Mouse (Mus musculus): ENCODE data around the gene Acsl3. TPM values are rescaled to one million over a fixed set of nuclear protein-coding genes. Genes with fewer than 3 reads are reported as not detected.
A peak's percentile ranks its signal among the peaks of the same experiment; 100 is the strongest.

Acsl3 gene
- polyA plus RNA-seq, 1 experiment: 45.8 TPM

DNA sequence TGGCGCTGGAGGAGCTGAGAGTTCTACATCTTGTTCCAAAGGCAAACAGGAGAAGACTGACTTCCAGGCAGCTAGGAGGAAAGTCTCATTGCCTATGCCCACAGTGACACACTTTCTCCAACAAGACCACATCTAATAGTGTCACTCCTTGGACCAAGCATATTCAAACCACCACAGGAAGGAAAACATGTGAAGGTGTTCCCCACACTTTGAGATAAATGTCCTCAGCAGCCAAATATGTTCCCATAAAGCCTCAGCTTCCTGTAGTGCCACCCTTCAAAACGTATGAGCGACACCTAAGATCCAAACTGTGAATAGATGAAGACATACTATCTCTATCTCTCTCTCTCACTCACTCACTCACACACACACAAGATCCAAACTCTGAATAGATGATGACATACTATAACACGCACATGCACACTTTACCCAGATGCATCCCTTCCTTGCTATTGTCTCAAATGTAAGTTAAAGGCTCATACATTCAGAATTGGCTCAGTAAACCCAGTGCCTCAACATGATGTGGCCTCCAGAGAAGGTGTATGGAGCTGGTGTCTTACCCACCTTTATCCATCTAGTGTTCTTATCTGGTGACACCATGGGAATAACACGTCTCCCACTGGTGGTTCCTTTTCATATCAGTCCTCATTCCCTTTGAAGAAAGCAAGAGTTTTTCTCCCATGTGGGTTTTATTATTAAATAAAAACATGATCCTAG, 53.1 kb downstream of the Acsl3 start:
- no peak for TF ChIP-seq CTCF (IDR thresholded peaks at IDR 0.05; ENCODE audit: borderline replicate concordance, extremely low read depth, insufficient read depth, insufficient read length)
- no peak for TF ChIP-seq POLR2A (IDR thresholded peaks at IDR 0.05; ENCODE audit: borderline replicate concordance, extremely low read depth, insufficient read depth, insufficient read length, poor library complexity, severe bottlenecking)

DNA sequence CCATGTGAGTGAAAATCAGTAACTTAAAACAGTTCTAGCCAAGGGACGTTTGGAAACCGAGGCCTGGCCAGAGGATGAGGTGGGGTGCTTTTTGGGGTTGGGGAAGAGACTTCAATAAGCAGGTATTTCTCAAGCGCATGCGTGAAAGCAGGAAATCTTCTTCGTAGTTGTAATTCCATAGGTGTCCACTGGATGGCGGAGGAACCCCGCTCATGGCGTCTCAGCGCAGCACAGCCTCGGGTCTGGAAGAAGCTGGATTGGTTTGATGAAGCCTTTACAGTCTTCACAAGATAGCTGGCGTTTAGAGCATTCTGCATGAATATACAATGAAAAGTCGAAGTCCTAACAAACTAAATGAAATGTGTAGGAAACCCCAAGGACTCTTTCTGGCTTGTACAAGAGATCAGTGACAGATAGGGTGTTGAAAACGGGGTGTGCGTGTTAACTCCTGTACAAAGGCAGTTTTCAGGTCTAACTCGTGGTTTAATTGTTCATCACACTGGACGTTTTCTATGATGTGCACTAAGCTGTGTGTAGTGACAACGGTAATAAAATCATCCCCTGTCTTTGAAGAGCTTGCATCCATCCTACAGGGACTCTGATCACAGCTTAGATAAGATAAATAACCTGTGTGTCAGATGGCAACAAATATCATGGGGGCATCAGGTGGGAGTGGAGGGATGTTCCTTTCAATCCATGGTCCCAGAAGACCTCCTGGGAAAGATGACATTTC, 67.0 kb downstream of the Acsl3 start:
- TF ChIP-seq CTCF (IDR thresholded peaks at IDR 0.05; ENCODE audit: borderline replicate concordance, extremely low read depth, insufficient read depth, insufficient read length) (peak; percentile 97), POLR2A (IDR thresholded peaks at IDR 0.05; ENCODE audit: borderline replicate concordance, extremely low read depth, insufficient read depth, insufficient read length, poor library complexity, severe bottlenecking) (no peak)
- DNase-seq (ENCODE audit: low read depth): peak; percentile 95

More for the DNA sequence above, 53.1 kb downstream of the Acsl3 start:
- no peak for DNase-seq (ENCODE audit: low read depth)

DNA sequence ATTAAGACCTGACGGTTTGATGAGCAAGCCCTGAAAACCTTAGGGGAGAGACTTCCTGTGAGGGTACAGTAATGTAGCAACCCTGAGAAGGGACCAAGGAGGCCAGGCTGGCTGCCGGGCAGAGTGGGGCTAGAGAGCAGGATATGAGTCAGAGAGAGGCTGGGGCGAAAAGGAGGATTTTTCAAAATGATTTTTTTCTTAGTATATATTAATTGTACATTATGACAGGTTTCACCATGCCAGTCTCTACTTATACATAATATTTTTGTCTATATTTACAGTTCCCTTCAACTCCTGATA, 67.5 kb downstream of the Acsl3 start:
- no peak for DNase-seq (ENCODE audit: low read depth)
- no peak for TF ChIP-seq POLR2A (IDR thresholded peaks at IDR 0.05; ENCODE audit: borderline replicate concordance, extremely low read depth, insufficient read depth, insufficient read length, poor library complexity, severe bottlenecking)
- no peak for TF ChIP-seq CTCF (IDR thresholded peaks at IDR 0.05; ENCODE audit: borderline replicate concordance, extremely low read depth, insufficient read depth, insufficient read length)

DNA sequence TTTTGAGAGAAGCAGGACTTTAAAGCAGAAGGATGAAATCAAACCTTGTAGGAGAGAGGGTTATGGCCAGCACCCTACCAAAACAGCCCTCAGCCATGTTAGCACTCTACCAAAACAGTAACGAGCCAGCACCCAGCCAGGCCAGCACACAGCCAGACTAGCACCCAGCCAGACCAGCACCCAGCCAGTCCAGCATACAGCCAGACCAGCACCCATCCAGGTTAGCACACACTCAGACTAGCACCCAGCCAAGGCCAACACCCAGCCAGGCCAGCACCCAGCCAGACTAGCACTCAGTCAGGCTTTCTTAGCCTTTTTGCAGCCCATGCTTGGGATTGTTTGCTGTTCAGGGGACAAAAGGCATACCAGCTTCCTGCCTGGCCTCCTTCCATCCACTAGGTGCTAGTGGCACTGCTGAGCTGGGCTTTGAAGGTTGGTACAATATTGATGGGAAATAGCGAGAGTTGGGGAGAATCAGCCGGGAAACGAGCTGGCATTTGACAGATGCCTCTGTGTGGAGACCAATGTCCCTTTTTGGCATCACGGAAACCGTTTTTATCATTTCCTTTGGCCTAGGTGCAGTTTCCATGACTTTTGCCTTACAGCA, 68.1 kb downstream of the Acsl3 start:
- TF ChIP-seq POLR2A (IDR thresholded peaks at IDR 0.05; ENCODE audit: borderline replicate concordance, extremely low read depth, insufficient read depth, insufficient read length, poor library complexity, severe bottlenecking) (no peak), CTCF (IDR thresholded peaks at IDR 0.05; ENCODE audit: borderline replicate concordance, extremely low read depth, insufficient read depth, insufficient read length) (peak; percentile 56; the same call in 1 of the 2 replicates)
- DNase-seq (ENCODE audit: low read depth): peak; percentile 72

DNA sequence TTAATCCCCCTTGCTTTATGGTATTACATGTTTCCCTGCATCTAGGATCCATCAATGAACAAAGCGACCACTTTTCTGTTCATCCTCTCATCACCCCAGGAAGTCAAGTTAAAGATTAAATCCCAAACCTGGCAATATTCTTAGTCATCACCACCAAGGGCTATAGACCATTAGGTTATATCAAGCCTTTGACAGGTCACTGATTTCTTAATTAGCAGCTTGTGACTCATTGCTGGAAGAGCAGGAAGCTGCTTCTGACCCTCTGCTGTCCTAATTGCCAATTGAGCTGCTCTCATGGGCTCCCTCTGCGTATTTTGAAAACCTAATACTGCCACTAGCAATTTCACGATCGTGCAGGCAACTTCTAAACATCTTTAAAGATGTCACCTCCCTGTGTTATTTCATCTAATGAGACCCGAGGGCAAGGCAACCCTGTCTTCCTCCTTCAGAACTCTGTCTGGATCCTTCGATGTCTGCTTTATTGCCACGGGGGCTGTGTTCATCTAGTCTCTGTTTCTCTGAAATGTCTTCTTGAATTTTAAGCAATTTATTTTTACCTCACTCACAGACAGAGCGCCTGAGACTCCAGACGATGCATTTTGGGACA, 72.6 kb downstream of the Acsl3 start:
- DNase-seq (ENCODE audit: low read depth): peak; percentile 37
- no peak for TF ChIP-seq POLR2A (IDR thresholded peaks at IDR 0.05; ENCODE audit: borderline replicate concordance, extremely low read depth, insufficient read depth, insufficient read length, poor library complexity, severe bottlenecking)
- no peak for TF ChIP-seq CTCF (IDR thresholded peaks at IDR 0.05; ENCODE audit: borderline replicate concordance, extremely low read depth, insufficient read depth, insufficient read length)

DNA sequence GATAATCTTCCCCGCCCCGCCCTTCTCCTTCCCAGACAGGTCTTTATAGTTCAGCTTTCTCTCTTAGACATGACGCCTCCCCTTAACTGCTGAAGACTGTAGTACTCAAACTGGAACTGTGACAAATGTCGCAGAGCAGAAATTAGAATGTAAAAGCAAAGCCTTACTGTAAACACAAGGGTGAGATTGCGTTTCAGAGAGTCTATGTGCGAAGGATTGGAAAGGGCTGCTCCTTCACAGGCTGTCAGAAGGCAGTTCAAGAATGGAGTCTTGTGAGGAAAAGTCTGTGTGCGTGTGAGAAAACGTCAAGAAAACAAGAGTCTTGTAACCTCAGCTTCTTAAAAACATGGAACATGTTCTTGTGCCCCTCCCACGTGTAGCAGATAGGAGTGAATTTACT, 74.7 kb downstream of the Acsl3 start:
- DNase-seq (ENCODE audit: low read depth): peak; percentile 11
- TF ChIP-seq POLR2A (IDR thresholded peaks at IDR 0.05; ENCODE audit: borderline replicate concordance, extremely low read depth, insufficient read depth, insufficient read length, poor library complexity, severe bottlenecking) (no peak), CTCF (IDR thresholded peaks at IDR 0.05; ENCODE audit: borderline replicate concordance, extremely low read depth, insufficient read depth, insufficient read length) (no peak)

DNA sequence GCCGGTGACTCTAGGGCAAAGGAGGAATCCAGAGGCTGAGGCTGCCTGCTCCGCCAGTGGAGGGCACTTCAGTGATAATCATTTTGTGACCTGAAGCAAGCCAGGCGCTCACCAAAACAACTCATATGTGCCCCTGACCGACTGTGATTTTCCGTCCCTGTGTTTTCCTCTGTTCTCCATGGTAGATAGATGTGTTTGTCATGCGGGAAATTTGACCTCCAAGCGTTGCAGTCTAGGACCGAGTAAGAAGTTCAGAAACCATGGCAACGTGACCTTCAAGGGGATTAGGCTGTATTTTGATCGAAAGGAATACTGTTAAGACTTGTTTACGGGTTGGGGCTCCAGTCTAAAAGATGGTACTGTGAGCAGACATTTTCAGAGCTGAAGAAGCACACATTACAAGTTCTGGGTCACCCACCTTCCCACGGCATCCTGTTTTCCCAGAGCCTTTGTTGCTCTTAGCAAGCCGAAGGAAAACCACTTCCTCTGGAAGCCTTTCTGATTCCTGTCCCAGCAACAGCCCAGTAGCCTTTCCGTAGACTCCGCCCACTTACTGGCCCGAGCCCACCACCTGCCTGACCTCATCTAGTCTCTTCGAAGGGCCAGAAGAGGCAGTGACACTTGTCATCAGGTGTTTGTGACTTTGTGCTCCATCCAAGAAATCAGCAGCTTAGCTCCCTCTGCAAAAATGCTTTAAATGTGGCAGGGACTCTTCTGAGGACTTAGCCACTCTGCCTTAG, 76.8 kb downstream of the Acsl3 start:
- DNase-seq (ENCODE audit: low read depth): peak; percentile 24
- no peak for TF ChIP-seq CTCF (IDR thresholded peaks at IDR 0.05; ENCODE audit: borderline replicate concordance, extremely low read depth, insufficient read depth, insufficient read length)
- TF ChIP-seq POLR2A (IDR thresholded peaks at IDR 0.05; ENCODE audit: borderline replicate concordance, extremely low read depth, insufficient read depth, insufficient read length, poor library complexity, severe bottlenecking): no peak

DNA sequence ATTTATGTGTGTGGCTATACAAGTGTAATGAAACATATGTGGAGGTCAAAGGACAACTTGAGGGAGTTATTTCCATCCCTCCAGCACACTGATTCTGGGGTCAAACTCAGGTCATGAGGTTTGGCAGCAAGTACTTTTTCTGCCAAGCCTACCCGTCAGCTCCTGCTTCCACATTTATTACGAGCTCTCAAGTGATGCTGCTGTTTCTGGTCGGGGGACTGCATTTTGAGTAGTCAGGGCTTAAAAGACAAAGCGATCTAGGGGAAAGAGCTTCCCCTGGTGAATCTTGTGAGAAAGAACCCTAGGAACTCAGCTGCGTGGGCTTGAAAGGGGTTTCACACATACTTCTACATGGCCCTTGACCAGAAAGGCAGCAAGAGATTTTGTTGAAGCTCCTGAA, 80.0 kb downstream of the Acsl3 start:
- no peak for TF ChIP-seq POLR2A (IDR thresholded peaks at IDR 0.05; ENCODE audit: borderline replicate concordance, extremely low read depth, insufficient read depth, insufficient read length, poor library complexity, severe bottlenecking)
- no peak for TF ChIP-seq CTCF (IDR thresholded peaks at IDR 0.05; ENCODE audit: borderline replicate concordance, extremely low read depth, insufficient read depth, insufficient read length)
- no peak for DNase-seq (ENCODE audit: low read depth)

DNA sequence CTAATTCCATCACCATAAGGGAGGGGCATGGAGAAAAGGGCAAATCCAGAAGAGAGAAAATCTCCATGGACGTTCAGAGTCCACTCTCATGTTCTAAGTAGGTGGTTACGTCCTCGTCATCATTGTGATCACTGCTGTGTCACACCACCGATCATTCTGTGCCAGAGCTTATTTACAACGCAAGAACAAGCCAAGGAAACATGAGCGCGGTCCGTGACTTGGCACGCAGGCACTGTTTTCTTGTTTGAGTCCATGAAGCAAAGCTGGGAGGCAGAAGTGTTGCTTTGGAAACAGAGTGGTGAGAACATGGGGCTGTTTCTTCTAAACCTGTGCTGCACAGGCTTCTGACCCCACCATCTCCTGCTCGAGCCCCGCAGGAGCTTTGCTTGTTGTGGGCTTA, 83.1 kb downstream of the Acsl3 start:
- no peak for TF ChIP-seq POLR2A (IDR thresholded peaks at IDR 0.05; ENCODE audit: borderline replicate concordance, extremely low read depth, insufficient read depth, insufficient read length, poor library complexity, severe bottlenecking)
- DNase-seq (ENCODE audit: low read depth): peak; percentile 64

DNA sequence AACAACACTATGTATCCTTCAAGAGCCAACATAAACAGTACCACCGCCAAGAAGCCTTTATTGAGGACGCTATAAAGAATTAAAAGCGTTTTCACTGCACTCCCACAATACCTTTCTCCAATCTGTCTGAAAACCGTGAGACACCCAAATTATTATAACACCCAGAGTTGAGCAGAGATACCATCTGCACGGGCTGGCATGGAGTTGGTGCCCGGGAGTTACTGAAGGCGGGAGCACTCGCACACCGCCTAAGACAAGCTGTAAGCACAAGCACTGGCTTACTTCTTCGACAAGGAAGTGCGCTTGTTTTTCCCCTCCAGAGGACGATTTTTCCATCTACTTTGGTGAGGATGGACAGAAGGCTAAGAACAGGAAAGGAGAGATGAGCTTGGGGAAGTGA, 84.6 kb downstream of the Acsl3 start:
- TF ChIP-seq CTCF (IDR thresholded peaks at IDR 0.05; ENCODE audit: borderline replicate concordance, extremely low read depth, insufficient read depth, insufficient read length) (no peak), POLR2A (IDR thresholded peaks at IDR 0.05; ENCODE audit: borderline replicate concordance, extremely low read depth, insufficient read depth, insufficient read length, poor library complexity, severe bottlenecking) (no peak)
- DNase-seq (ENCODE audit: low read depth): peak; percentile 72

DNA sequence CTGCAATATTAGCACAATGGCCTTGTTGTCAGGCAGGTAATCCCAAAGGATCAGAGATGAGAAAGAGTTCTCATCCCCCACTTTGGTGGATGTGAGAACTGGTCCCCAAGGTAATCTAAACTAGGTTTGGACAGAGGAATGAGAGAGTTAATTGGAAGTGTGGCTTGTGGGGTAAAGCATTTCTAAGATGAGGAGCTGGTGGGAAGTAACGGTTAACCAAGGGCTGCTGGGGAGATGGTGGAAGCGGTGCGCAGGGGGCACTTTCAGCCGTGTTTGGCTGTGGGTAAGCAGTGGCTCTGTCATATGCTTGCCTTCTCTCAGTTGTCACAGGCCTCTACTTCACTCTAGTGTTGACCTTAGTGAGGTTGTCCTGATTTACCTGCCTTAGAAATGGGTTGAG, 85.7 kb downstream of the Acsl3 start:
- DNase-seq (ENCODE audit: low read depth): no peak
- TF ChIP-seq CTCF (IDR thresholded peaks at IDR 0.05; ENCODE audit: borderline replicate concordance, extremely low read depth, insufficient read depth, insufficient read length) (no peak), POLR2A (IDR thresholded peaks at IDR 0.05; ENCODE audit: borderline replicate concordance, extremely low read depth, insufficient read depth, insufficient read length, poor library complexity, severe bottlenecking) (no peak)
